Comparison of ENCODE assay signal across 18 mouse cellular contexts in genomic region chr4:48064311-48064710, GRCm38 (mm10). TPM values are rescaled to one million over a fixed set of nuclear protein-coding genes. Genes with fewer than 3 reads are reported as not detected.
DNase-seq lines count a peak whose midpoint lies in the region; ATAC-seq and TF ChIP-seq lines count a peak whose summit lies in the region.
"Had no signal": no experiment of that assay in that cellular context is flagged by ENCODE, and none has a peak within 500 bp of the region (broad histone marks: within the 10 kb centered on the region; RNA-seq: fewer than 3 reads in every experiment).

No protein-coding gene starts in this region.

- CTCF ChIA-PET in Patski (lab: Charles Lee): no interaction called here

- H3K4me1 ChIP-seq in kidney, embryonic 15.5 days: 0 out of 2 replicates have a peak, but pooled peaks cover 5% of the 10 kb centered on the region
- H3K4me1 ChIP-seq: forebrain, embryonic 12.5 days; heart, embryonic 13.5 days; hindbrain, embryonic 15.5 days had no signal

- DNase-seq in kidney, adult 9 months: no peak
- DNase-seq in kidney, postnatal 4 days: peak; percentile 9 to 30
- DNase-seq in kidney, postnatal 36 days: no peak
- no peak for DNase-seq in Patski (ENCODE audit: low read depth, low spot score)
- no peak for DNase-seq in layer of hippocampus, adult 18-20 months (ENCODE audit: low spot score in 2 of 2)
- DNase-seq: adrenal gland, adult 8-10 months; adrenal gland, postnatal 36 days; cerebellum, adult 2 months; cerebellum, postnatal 14 days; embryo, embryonic 11 days; gastrocnemius, postnatal 14 days; heart, postnatal 36 days had no signal

- no peak overlapping the region for H3K9ac ChIP-seq in kidney, embryonic 15.5 days
- H3K9ac ChIP-seq: embryonic facial prominence, embryonic 12.5 days; forebrain, embryonic 12.5 days; heart, embryonic 13.5 days; hindbrain, embryonic 15.5 days had no signal

- POLR2A ChIA-PET in Patski (lab: Charles Lee): no interaction called here

- no peaks in the 10 kb centered on the region for H3K36me3 ChIP-seq in kidney, embryonic 15.5 days
- H3K36me3 ChIP-seq: embryonic facial prominence, embryonic 12.5 days; forebrain, embryonic 12.5 days; heart, embryonic 13.5 days; hindbrain, embryonic 15.5 days had no signal

- H3K4me2 ChIP-seq in kidney, embryonic 15.5 days: no peak overlapping the region
- H3K4me2 ChIP-seq: embryonic facial prominence, embryonic 12.5 days; forebrain, embryonic 12.5 days; heart, embryonic 13.5 days; hindbrain, embryonic 15.5 days had no signal

- no peak overlapping the region for H3K4me3 ChIP-seq in kidney, embryonic 15.5 days (replicated peaks)
- H3K4me3 ChIP-seq: embryonic facial prominence, embryonic 12.5 days; forebrain, embryonic 12.5 days; heart, embryonic 13.5 days; hindbrain, embryonic 15.5 days had no signal

- TF ChIP-seq CTCF in Patski (IDR thresholded peaks at IDR 0.05): no peak

- 35% methylated on average over 4 of the region's 4 CpGs for WGBS in kidney, embryonic 15.5 days

- H3K9me3 ChIP-seq in kidney, embryonic 15.5 days (replicated peaks): no peaks in the 10 kb centered on the region
- H3K9me3 ChIP-seq: embryonic facial prominence, embryonic 12.5 days; forebrain, embryonic 12.5 days; heart, embryonic 13.5 days; hindbrain, embryonic 15.5 days had no signal

- ATAC-seq in kidney, embryonic 15.5 days (replicated peaks; ENCODE audit: low FRiP score): peak; percentile 54; the same call in 1 of the 2 replicates
- peak; percentile 76 for ATAC-seq in Patski
- ATAC-seq: forebrain, embryonic 16.5 days had no signal

- in situ Hi-C loops in Patski (cut with MboI; ENCODE audit: low pct_unique_long_range_greater_than_20kb): no loop called here

- no peak overlapping the region for H3K27ac ChIP-seq in kidney, embryonic 15.5 days
- H3K27ac ChIP-seq: embryonic facial prominence, embryonic 12.5 days; forebrain, embryonic 12.5 days; heart, embryonic 13.5 days; hindbrain, embryonic 15.5 days had no signal

- no peaks in the 10 kb centered on the region for H3K27me3 ChIP-seq in kidney, embryonic 15.5 days
- H3K27me3 ChIP-seq in Patski: no peaks in the 10 kb centered on the region
- H3K27me3 ChIP-seq: embryonic facial prominence, embryonic 12.5 days; forebrain, embryonic 12.5 days; hindbrain, embryonic 15.5 days had no signal

RNA-seq across cellular contexts. Expression of gene Nr4a3, which starts 19.4 kb away (rescaled TPM):
- polyA plus RNA-seq in kidney, embryonic 15.5 days (2015; fragmentation: Nextera tagmentation; extraction: Ambion mirVana): 0.12 and 0.13 TPM in 2 replicates
- polyA plus RNA-seq in Patski (2021): 0.08 TPM
- total RNA-seq in layer of hippocampus, adult 18-20 months (2021): 10 to 100 TPM; 61.0 to 87.4 TPM

Comparison
In these comparisons a context has a peak if more than half of its experiments do, and no peak if none do; other contexts are left out.
1. DNase-seq: peak in kidney, postnatal 4 days (2 of 2); none in kidney, adult 9 months (single experiment), kidney, postnatal 36 days (0 of 2), Patski (single experiment) and layer of hippocampus, adult 18-20 months (0 of 2).